ENCODE assay signal across 13 mouse cellular contexts in the genomic region with DNA sequence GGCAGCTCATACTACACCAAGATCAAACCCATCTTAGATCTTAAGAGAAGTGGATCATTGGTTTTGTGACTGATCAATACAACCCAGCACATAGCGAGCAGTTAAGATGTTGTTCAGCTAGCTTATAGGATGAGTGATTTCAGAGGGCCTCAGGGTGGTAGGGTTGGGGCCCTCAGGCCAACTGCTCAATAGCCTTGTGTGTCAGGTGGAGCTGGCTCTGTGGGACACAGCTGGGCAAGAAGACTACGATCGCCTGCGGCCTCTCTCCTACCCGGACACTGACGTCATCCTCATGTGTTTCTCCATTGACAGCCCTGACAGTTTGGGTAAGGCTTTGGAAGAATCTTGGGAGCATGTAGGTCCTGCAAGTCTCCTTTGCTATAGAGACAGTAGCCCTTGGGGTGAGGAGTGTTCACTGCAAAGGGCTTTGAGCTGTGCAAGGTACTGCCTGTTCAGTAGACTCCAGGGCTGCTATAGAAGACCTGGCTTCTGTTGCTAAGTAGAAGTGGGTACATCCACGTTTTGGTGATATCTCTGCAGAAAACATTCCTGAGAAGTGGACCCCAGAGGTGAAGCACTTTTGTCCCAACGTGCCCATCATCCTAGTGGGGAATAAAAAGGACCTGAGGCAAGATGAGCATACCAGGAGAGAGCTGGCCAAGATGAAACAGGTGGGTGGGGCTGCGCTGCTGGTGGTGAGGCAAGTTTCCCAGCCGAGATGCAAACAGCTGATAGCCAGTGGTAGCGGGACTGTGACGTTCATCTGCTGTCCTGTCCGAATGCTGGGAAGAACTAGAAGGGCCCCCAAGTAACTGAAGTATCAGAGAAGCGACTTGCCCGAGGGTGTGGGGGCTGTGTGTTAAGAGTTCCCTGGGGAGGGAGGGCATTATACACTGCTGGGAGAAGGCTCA. TPM values are rescaled to one million over a fixed set of nuclear protein-coding genes. Genes with fewer than 3 reads are reported as not detected.
A peak's percentile ranks its signal among the peaks of the same experiment; 100 is the strongest.
DNase-seq lines count a peak whose midpoint lies in the region; ATAC-seq and TF ChIP-seq lines count a peak whose summit lies in the region.
"Had no signal": no experiment of that assay in that cellular context is flagged by ENCODE, and none has a peak within 500 bp of the region (broad histone marks: within the 10 kb centered on the region; RNA-seq: fewer than 3 reads in every experiment).

No protein-coding gene starts in this region.

- H3K36me3 ChIP-seq in embryonic facial prominence, embryonic 12.5 days, result peaks cover 45% of the 10 kb centered on the region
- peaks cover 64% of the 10 kb centered on the region for H3K36me3 ChIP-seq in embryonic facial prominence, embryonic 10.5 days (replicated peaks)
- peaks cover 0 to 13% of the 10 kb centered on the region in 2 experiments; a peak in 3 of 4 replicates for H3K36me3 ChIP-seq in MEL (ENCODE audit: control insufficient read depth in 1 of 2, insufficient read depth in 2 of 2, low read length in 2 of 2)
- peaks cover 44% of the 10 kb centered on the region for H3K36me3 ChIP-seq in intestine, postnatal 0 days (ENCODE audit: control insufficient read depth, insufficient read depth)

- peaks cover 64% of the 10 kb centered on the region for H3K4me1 ChIP-seq in embryonic facial prominence, embryonic 12.5 days
- peaks cover 82% of the 10 kb centered on the region for H3K4me1 ChIP-seq in embryonic facial prominence, embryonic 10.5 days
- peaks cover 5 to 11% of the 10 kb centered on the region in 2 experiments for H3K4me1 ChIP-seq in MEL (ENCODE audit: control insufficient read depth in 1 of 2, insufficient read depth in 2 of 2, low read length in 2 of 2)
- H3K4me1 ChIP-seq in intestine, postnatal 0 days (replicated peaks; ENCODE audit: control insufficient read depth, insufficient read depth, low read length), result peaks cover 21% of the 10 kb centered on the region

- no peak overlapping the region for H3K4me3 ChIP-seq in embryonic facial prominence, embryonic 12.5 days
- no peak overlapping the region for H3K4me3 ChIP-seq in embryonic facial prominence, embryonic 10.5 days
- no peak overlapping the region for H3K4me3 ChIP-seq in left cerebral cortex, adult 2 months
- H3K4me3 ChIP-seq in MEL (ENCODE audit: control insufficient read depth in 1 of 2, insufficient read depth in 1 of 2, low read depth in 2 of 2, low read length in 2 of 2), result no peak overlapping the region
- no peak overlapping the region for H3K4me3 ChIP-seq in intestine, postnatal 0 days (ENCODE audit: low read depth, low read length)
- H3K4me3 ChIP-seq: layer of hippocampus, adult 2 months had no signal

- H3K4me2 ChIP-seq in embryonic facial prominence, embryonic 12.5 days (replicated peaks), result no peak overlapping the region
- H3K4me2 ChIP-seq in intestine, postnatal 0 days (replicated peaks; ENCODE audit: low read depth), result peak overlapping the region; percentile 13; the same call in 1 of the 2 replicates

- DNase-seq in embryonic facial prominence, embryonic 10.5 days (ENCODE audit: low spot score), result no peak
- DNase-seq in left cerebral cortex, adult 2 months (ENCODE audit: extremely low spot score in 1 of 2, low spot score in 2 of 2), result no peak
- DNase-seq in left cerebral cortex, adult 8-10 months (ENCODE audit: low spot score in 2 of 2), result no peak
- DNase-seq in MEL (ENCODE audit: low read depth, low spot score), result peak; percentile 31
- DNase-seq in frontal cortex, adult 2 months (ENCODE audit: extremely low spot score in 1 of 2, low spot score in 1 of 2), result no peak
- no peak for DNase-seq in layer of hippocampus, postnatal 10 days (ENCODE audit: low spot score in 2 of 2)
- DNase-seq: adrenal gland, postnatal 36 days; gastrocnemius, postnatal 36 days; lung, postnatal 36 days had no signal

- TF ChIP-seq RAD21 in MEL (IDR thresholded peaks at IDR 0.05; ENCODE audit: low read depth, low read length), result no peak

- H3K79me2 ChIP-seq in MEL (ENCODE audit: control insufficient read depth, insufficient read depth, low read length, poor library complexity), result no peaks in the 10 kb centered on the region

- no peak for TF ChIP-seq CTCF in left cerebral cortex, adult 2 months (IDR thresholded peaks at IDR 0.05)
- no peak for TF ChIP-seq CTCF in MEL (IDR thresholded peaks at IDR 0.05 in 2 of 3, conservative IDR thresholded peaks at IDR 0.05 in 1 of 3; ENCODE audit: control insufficient read depth in 1 of 3, insufficient read depth in 1 of 3, low read depth in 2 of 3, low read length in 3 of 3, poor library complexity in 1 of 3, severe bottlenecking in 1 of 3)
- no peak for TF ChIP-seq CTCF in intestine, postnatal 0 days (IDR thresholded peaks at IDR 0.05; ENCODE audit: low read depth)

- no peak for ATAC-seq in embryonic facial prominence, embryonic 12.5 days (ENCODE audit: insufficient number of reproducible peaks, insufficient read depth, low FRiP score, low TSS enrichment)
- ATAC-seq in intestine, postnatal 0 days, result no peak
- ATAC-seq: inflammation-experienced regulatory T-cells, adult 6 months had no signal

- H3K27ac ChIP-seq in embryonic facial prominence, embryonic 12.5 days, result 0 out of 2 replicates have a peak overlapping the region, but pooled peaks have one; percentile 2
- no peak overlapping the region for H3K27ac ChIP-seq in embryonic facial prominence, embryonic 10.5 days (replicated peaks)
- peak overlapping the region; percentile 45 for H3K27ac ChIP-seq in left cerebral cortex, adult 2 months
- no peak overlapping the region for H3K27ac ChIP-seq in MEL (ENCODE audit: control insufficient read depth, low read depth, low read length)
- peak overlapping the region; percentile 46 for H3K27ac ChIP-seq in intestine, postnatal 0 days (ENCODE audit: low read depth, low read length)

- 0 out of 4 replicates have a peak, but pooled peaks of 1 of the 2 experiments have one; percentile 17 for TF ChIP-seq EP300 in MEL (IDR thresholded peaks at IDR 0.05; ENCODE audit: low read depth in 1 of 2, low read length in 2 of 2)

- no peaks in the 10 kb centered on the region for H3K27me3 ChIP-seq in embryonic facial prominence, embryonic 12.5 days
- peaks cover 4% of the 10 kb centered on the region for H3K27me3 ChIP-seq in embryonic facial prominence, embryonic 10.5 days (replicated peaks; ENCODE audit: low read depth, poor library complexity, severe bottlenecking)
- no peaks in the 10 kb centered on the region for H3K27me3 ChIP-seq in MEL (ENCODE audit: control insufficient read depth in 1 of 2, insufficient read depth in 2 of 2, low read length in 2 of 2)
- no peaks in the 10 kb centered on the region for H3K27me3 ChIP-seq in intestine, postnatal 0 days (replicated peaks; ENCODE audit: control insufficient read depth, insufficient read depth, low read length)

- H3K9ac ChIP-seq in embryonic facial prominence, embryonic 12.5 days, result no peak overlapping the region
- no peak overlapping the region for H3K9ac ChIP-seq in MEL (ENCODE audit: control insufficient read depth, low read depth, low read length, poor library complexity, severe bottlenecking)
- H3K9ac ChIP-seq in intestine, postnatal 0 days (ENCODE audit: low read depth, low read length), result no peak overlapping the region

- H3K9me3 ChIP-seq in embryonic facial prominence, embryonic 12.5 days, result no peaks in the 10 kb centered on the region
- no peaks in the 10 kb centered on the region for H3K9me3 ChIP-seq in embryonic facial prominence, embryonic 10.5 days
- H3K9me3 ChIP-seq in MEL (replicated peaks; ENCODE audit: insufficient read depth, low read length), result no peaks in the 10 kb centered on the region
- H3K9me3 ChIP-seq in intestine, postnatal 0 days (ENCODE audit: control insufficient read depth), result no peaks in the 10 kb centered on the region

- TF ChIP-seq POLR2A in MEL (IDR thresholded peaks at IDR 0.05; ENCODE audit: control insufficient read depth in 1 of 2, insufficient read depth in 1 of 2, low read depth in 1 of 2, low read length in 2 of 2, poor library complexity in 1 of 2), result no peak

- WGBS in embryonic facial prominence, embryonic 12.5 days, result 71% methylated on average over 15 of the region's 15 CpGs
- WGBS in embryonic facial prominence, embryonic 10.5 days, result 74% methylated on average over 15 of the region's 15 CpGs
- WGBS in intestine, postnatal 0 days, result 45% methylated on average over 15 of the region's 15 CpGs

- intact Hi-C loops in left cerebral cortex, adult 2 months (cut with DNase I), result no loop called here

RNA-seq across cellular contexts. Expression of gene Rhoc, which starts 4.4 kb away (rescaled TPM):
- 156 and 157 TPM in 2 replicates for polyA plus RNA-seq in embryonic facial prominence, embryonic 12.5 days (2016; fragmentation: Nextera tagmentation; extraction: Ambion mirVana)
- 120 and 121 TPM in 2 replicates for polyA plus RNA-seq in embryonic facial prominence, embryonic 10.5 days (2016; fragmentation: Nextera tagmentation; extraction: Ambion mirVana)
- 10 to 100 TPM; 27.9 to 29.3 TPM for total RNA-seq in left cerebral cortex, adult 2 months (2021)
- total RNA-seq in left cerebral cortex, adult 8-10 months (2022), result 10 to 100 TPM; 27.8 to 37.9 (median 30.3) TPM
- not detected in 2 replicates for total RNA-seq in MEL (2012; rRNA removed)
- under 1 TPM in 1 of 2 experiments, not detected in 1; 0.21 TPM for polyA plus RNA-seq in MEL (2012; ENCODE audit: insufficient read depth in 1 of 2, insufficient read length in 2 of 2, low read depth in 1 of 2, low replicate concordance in 2 of 2, missing spikeins in 1 of 2)
- 316 and 320 TPM in 2 replicates for polyA plus RNA-seq in intestine, postnatal 0 days (2015; fragmentation: Nextera tagmentation; extraction: Ambion mirVana)
- 30.8 and 42.7 TPM in 2 replicates for polyA plus RNA-seq in frontal cortex, adult 2 months (2012; rRNA removed)
- 10 to 100 TPM; 37.2 to 39.2 TPM for total RNA-seq in layer of hippocampus, postnatal 10 days (2021)

RNA-seq across cellular contexts. Expression of gene Fam19a3, which starts 11.0 kb away (rescaled TPM):
- 0.08 and 0.18 TPM in 2 replicates for polyA plus RNA-seq in embryonic facial prominence, embryonic 12.5 days (2016; fragmentation: Nextera tagmentation; extraction: Ambion mirVana)
- polyA plus RNA-seq in embryonic facial prominence, embryonic 10.5 days (2016; fragmentation: Nextera tagmentation; extraction: Ambion mirVana), result 0.04 and 0.10 TPM in 2 replicates
- under 1 TPM in 1 of 2 experiments, not detected in 1; 0.07 TPM for total RNA-seq in left cerebral cortex, adult 2 months (2021)
- total RNA-seq in left cerebral cortex, adult 8-10 months (2022), result under 1 TPM; 0.08 to 0.49 (median 0.23) TPM
- not detected in 2 replicates for total RNA-seq in MEL (2012; rRNA removed)
- polyA plus RNA-seq in MEL (2012; ENCODE audit: insufficient read depth in 1 of 2, insufficient read length in 2 of 2, low read depth in 1 of 2, low replicate concordance in 2 of 2, missing spikeins in 1 of 2), result under 1 TPM in 1 of 2 experiments, not detected in 1; 0.03 TPM
- polyA plus RNA-seq in intestine, postnatal 0 days (2015; fragmentation: Nextera tagmentation; extraction: Ambion mirVana), result 0.05 and 0.22 TPM in 2 replicates
- 2.6 and 3.5 TPM in 2 replicates for polyA plus RNA-seq in frontal cortex, adult 2 months (2012; rRNA removed)
- not detected for total RNA-seq in layer of hippocampus, postnatal 10 days (2021)
- total RNA-seq: layer of hippocampus, adult 2 months had no signal

RNA-seq across cellular contexts. Expression of gene Ppm1j, which starts 11.8 kb away (rescaled TPM):
- polyA plus RNA-seq in embryonic facial prominence, embryonic 12.5 days (2016; fragmentation: Nextera tagmentation; extraction: Ambion mirVana), result 3.5 and 3.9 TPM in 2 replicates
- 1.3 and 2.3 TPM in 2 replicates for polyA plus RNA-seq in embryonic facial prominence, embryonic 10.5 days (2016; fragmentation: Nextera tagmentation; extraction: Ambion mirVana)
- 1 to 10 TPM in 1 of 2 experiments, under 1 TPM in 1; 0.72 to 1.2 TPM for total RNA-seq in left cerebral cortex, adult 2 months (2021)
- total RNA-seq in left cerebral cortex, adult 8-10 months (2022), result 1 to 10 TPM in 3 of 4 experiments, under 1 TPM in 1; 0.70 to 1.3 (median 1.1) TPM
- 0.54 and 2.2 TPM in 2 replicates for total RNA-seq in MEL (2012; rRNA removed)
- 1 to 10 TPM in 1 of 2 experiments, not detected in 1; 2.7 TPM for polyA plus RNA-seq in MEL (2012; ENCODE audit: insufficient read depth in 1 of 2, insufficient read length in 2 of 2, low read depth in 1 of 2, low replicate concordance in 2 of 2, missing spikeins in 1 of 2)
- polyA plus RNA-seq in intestine, postnatal 0 days (2015; fragmentation: Nextera tagmentation; extraction: Ambion mirVana), result 22.3 and 24.4 TPM in 2 replicates
- polyA plus RNA-seq in frontal cortex, adult 2 months (2012; rRNA removed), result 15.8 and 15.9 TPM in 2 replicates
- 1 to 10 TPM in 1 of 2 experiments, under 1 TPM in 1; 0.76 to 1.0 TPM for total RNA-seq in layer of hippocampus, postnatal 10 days (2021)

RNA-seq across cellular contexts. Expression of gene Mov10, which starts 25.7 kb away (rescaled TPM):
- polyA plus RNA-seq in embryonic facial prominence, embryonic 12.5 days (2016; fragmentation: Nextera tagmentation; extraction: Ambion mirVana), result 70.8 and 73.8 TPM in 2 replicates
- polyA plus RNA-seq in embryonic facial prominence, embryonic 10.5 days (2016; fragmentation: Nextera tagmentation; extraction: Ambion mirVana), result 38.0 and 46.4 TPM in 2 replicates
- total RNA-seq in left cerebral cortex, adult 2 months (2021), result 10 to 100 TPM; 10.5 to 10.9 TPM
- total RNA-seq in left cerebral cortex, adult 8-10 months (2022), result 10 to 100 TPM in 2 of 4 experiments, 1 to 10 TPM in 2; 8.4 to 12.5 (median 9.4) TPM
- total RNA-seq in MEL (2012; rRNA removed), result 7.1 and 7.6 TPM in 2 replicates
- polyA plus RNA-seq in MEL (2012; ENCODE audit: insufficient read depth in 1 of 2, insufficient read length in 2 of 2, low read depth in 1 of 2, low replicate concordance in 2 of 2, missing spikeins in 1 of 2), result 10 to 100 TPM in 1 of 2 experiments, not detected in 1; 32.5 TPM
- 144 and 157 TPM in 2 replicates for polyA plus RNA-seq in intestine, postnatal 0 days (2015; fragmentation: Nextera tagmentation; extraction: Ambion mirVana)
- polyA plus RNA-seq in frontal cortex, adult 2 months (2012; rRNA removed), result 15.0 TPM in 2 replicates
- total RNA-seq in layer of hippocampus, postnatal 10 days (2021), result 10 to 100 TPM in 1 of 2 experiments, 1 to 10 TPM in 1; 9.1 to 11.4 TPM

Comparison
In these comparisons a context has a peak if more than half of its experiments do, and no peak if none do; other contexts are left out.
1. H3K27ac ChIP-seq: peak in embryonic facial prominence, embryonic 12.5 days (single experiment), left cerebral cortex, adult 2 months (single experiment) and intestine, postnatal 0 days (single experiment); none in embryonic facial prominence, embryonic 10.5 days (single experiment) and MEL (single experiment).
2. RNA of gene Rhoc, which starts 4.4 kb away (polyA plus RNA-seq): 316 to 320 TPM in intestine, postnatal 0 days, 156 to 157 TPM in embryonic facial prominence, embryonic 12.5 days, 120 to 121 TPM in embryonic facial prominence, embryonic 10.5 days and 30.8 to 42.7 TPM in frontal cortex, adult 2 months; 0.21 TPM in MEL; every median in the first group is over 10 times any median in the second.